Mouse (Mus musculus): Measurements from ENCODE around the gene Gabra6. TPM values are rescaled to one million over a fixed set of nuclear protein-coding genes. Genes with fewer than 3 reads are reported as not detected.

Gabra6 gene
- not detected in 2 replicates for total RNA-seq (2017)

- no peak for ATAC-seq (replicated peaks in 1 of 2; ENCODE audit: insufficient read depth in 1 of 2, low FRiP score in 2 of 2, low TSS enrichment in 1 of 2, low read depth in 1 of 2, poor library complexity in 2 of 2, severe bottlenecking in 2 of 2)
Measured at GRCm38 (mm10) chr11:42320882-42321281, at the start of gene Gabra6. Gene Gabra6 (minus strand): TSS chr11:42321072.

GRCm38 (mm10) chr11:42365544-42365943 is 44.7 kb upstream of the Gabra6 start:
- no peak for ATAC-seq (replicated peaks in 1 of 2; ENCODE audit: insufficient read depth in 1 of 2, low FRiP score in 2 of 2, low TSS enrichment in 1 of 2, low read depth in 1 of 2, poor library complexity in 2 of 2, severe bottlenecking in 2 of 2)

DNA sequence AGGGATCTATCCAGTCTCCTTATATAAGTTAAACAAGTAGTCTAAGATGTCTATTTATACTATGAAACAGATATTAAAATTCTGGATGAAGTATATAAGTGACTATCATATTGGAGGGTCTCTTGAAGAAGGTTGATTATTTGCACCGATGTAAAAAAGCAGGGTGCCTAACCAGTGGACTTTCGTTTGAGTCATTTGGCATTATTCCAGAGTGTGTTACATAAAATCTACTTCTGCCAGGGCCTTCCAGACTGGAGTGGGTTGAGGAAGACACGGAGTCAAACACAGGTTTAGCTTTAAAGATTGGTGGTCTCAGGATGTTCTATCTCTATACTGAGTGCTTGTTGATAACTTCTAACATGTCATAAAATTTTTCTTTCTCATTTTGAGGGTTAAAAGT is 11.2 kb upstream of the Gabra6 start:
- no peak for ATAC-seq (replicated peaks in 1 of 2; ENCODE audit: insufficient read depth in 1 of 2, low FRiP score in 2 of 2, low TSS enrichment in 1 of 2, low read depth in 1 of 2, poor library complexity in 2 of 2, severe bottlenecking in 2 of 2)

- no peak for ATAC-seq (replicated peaks in 1 of 2; ENCODE audit: insufficient read depth in 1 of 2, low FRiP score in 2 of 2, low TSS enrichment in 1 of 2, low read depth in 1 of 2, poor library complexity in 2 of 2, severe bottlenecking in 2 of 2)
Measured at GRCm38 (mm10) chr11:42326262-42326661, 5.4 kb upstream of the Gabra6 start.

DNA sequence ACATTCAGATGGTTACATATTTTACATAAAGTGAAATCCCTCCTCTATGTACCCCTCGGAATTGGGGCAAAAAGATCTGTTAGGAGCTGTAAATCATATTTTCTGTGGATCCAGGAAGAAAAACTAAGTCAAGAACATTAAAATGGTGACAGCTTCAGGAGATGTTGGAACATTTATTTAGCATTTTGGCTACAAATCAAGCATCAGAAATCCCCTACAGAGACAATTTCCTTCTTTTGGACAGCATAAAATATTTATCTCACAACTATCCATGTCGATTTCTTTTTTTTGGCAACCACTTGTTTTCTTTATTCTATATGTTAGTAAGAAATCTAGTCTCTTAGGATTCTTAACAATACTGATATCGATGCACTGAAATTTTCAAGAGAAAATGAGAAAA is 688 bp upstream of the Gabra6 start:
- no peak for ATAC-seq (replicated peaks in 1 of 2; ENCODE audit: insufficient read depth in 1 of 2, low FRiP score in 2 of 2, low TSS enrichment in 1 of 2, low read depth in 1 of 2, poor library complexity in 2 of 2, severe bottlenecking in 2 of 2)

DNA sequence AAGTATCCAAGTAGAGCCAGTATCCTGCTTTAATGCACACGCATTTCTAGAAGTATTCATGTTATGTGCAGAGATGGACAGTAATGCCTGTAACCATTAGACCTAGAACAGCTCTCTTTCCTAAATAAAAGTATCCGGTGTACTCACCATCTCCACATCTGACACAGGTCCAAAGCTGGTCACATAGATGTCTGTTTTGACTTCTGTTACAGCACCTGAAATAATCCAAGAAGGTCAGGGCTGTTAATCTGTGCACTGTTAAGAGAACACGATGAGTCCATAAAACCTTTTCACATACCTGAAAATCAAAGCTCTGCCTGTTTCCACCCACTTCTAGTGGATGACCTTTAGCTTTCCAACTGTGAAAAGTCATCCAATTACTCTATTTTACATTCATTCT is 1.4 kb downstream of the Gabra6 start:
- ATAC-seq (replicated peaks in 1 of 2; ENCODE audit: insufficient read depth in 1 of 2, low FRiP score in 2 of 2, low TSS enrichment in 1 of 2, low read depth in 1 of 2, poor library complexity in 2 of 2, severe bottlenecking in 2 of 2) = no peak

DNA sequence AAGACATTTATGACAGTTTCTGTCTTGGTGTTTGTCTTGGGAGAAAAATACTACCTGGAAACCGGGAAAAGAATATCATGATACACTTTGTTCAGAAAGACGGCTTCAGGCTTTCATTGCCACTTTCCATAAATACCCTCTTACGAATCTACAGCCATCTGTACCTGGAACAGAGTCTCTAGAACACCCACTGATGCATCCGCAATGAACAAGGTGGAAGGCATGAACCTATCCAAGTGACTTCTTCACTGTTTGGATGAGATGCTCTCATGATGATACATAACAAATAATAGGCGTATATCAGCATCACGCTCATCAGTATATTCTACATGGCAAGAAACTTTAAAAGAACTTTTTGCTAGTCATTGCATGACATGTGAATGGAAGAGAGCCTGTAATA is 1.8 kb downstream of the Gabra6 start:
- no peak for ATAC-seq (replicated peaks in 1 of 2; ENCODE audit: insufficient read depth in 1 of 2, low FRiP score in 2 of 2, low TSS enrichment in 1 of 2, low read depth in 1 of 2, poor library complexity in 2 of 2, severe bottlenecking in 2 of 2)

DNA sequence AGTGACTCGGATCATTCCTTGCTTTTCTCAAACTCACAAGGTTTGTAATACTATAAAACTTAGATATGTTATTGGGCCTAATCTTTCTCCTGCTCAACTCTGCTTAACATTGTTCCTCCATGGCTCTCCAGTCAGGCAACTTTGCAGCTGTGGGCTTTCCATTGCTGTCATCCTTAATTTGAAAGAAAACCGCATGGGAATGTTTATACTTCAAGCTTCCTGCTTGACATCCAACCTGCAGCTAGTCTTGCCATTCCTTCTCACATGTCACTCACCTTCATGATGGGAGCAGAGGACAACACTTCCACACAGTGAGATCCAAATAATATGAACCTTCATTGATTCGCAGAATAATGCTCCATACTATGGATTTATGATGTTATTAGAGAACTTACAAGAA is 2.9 kb downstream of the Gabra6 start:
- no peak for ATAC-seq (replicated peaks in 1 of 2; ENCODE audit: insufficient read depth in 1 of 2, low FRiP score in 2 of 2, low TSS enrichment in 1 of 2, low read depth in 1 of 2, poor library complexity in 2 of 2, severe bottlenecking in 2 of 2)

- ATAC-seq (replicated peaks in 1 of 2; ENCODE audit: insufficient read depth in 1 of 2, low FRiP score in 2 of 2, low TSS enrichment in 1 of 2, low read depth in 1 of 2, poor library complexity in 2 of 2, severe bottlenecking in 2 of 2) = no peak
Measured at GRCm38 (mm10) chr11:42314850-42315249, 6.0 kb downstream of the Gabra6 start.

DNA sequence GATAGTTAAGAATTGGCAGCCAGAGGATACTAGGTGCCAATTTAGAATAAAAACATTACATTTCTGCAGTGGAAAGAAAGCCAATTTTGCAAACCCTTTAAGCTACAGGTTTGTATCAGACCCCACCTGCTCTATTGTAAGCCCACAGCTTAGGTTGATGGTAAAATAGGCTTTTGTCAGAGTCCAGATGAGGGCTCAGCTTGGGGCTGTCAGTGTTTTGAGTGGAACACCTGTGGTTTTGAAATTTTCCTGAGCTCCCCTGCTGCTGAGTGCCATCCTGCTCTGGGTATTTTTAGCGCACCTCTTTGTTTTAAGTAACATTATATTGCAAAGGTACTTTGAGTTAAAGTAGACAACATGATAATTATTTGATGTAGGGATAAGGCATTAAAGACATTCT is 10.0 kb downstream of the Gabra6 start:
- no peak for ATAC-seq (replicated peaks in 1 of 2; ENCODE audit: insufficient read depth in 1 of 2, low FRiP score in 2 of 2, low TSS enrichment in 1 of 2, low read depth in 1 of 2, poor library complexity in 2 of 2, severe bottlenecking in 2 of 2)

- ATAC-seq (replicated peaks in 1 of 2; ENCODE audit: insufficient read depth in 1 of 2, low FRiP score in 2 of 2, low TSS enrichment in 1 of 2, low read depth in 1 of 2, poor library complexity in 2 of 2, severe bottlenecking in 2 of 2) = no peak
Measured at GRCm38 (mm10) chr11:42309086-42309485, 11.8 kb downstream of the Gabra6 start.

DNA sequence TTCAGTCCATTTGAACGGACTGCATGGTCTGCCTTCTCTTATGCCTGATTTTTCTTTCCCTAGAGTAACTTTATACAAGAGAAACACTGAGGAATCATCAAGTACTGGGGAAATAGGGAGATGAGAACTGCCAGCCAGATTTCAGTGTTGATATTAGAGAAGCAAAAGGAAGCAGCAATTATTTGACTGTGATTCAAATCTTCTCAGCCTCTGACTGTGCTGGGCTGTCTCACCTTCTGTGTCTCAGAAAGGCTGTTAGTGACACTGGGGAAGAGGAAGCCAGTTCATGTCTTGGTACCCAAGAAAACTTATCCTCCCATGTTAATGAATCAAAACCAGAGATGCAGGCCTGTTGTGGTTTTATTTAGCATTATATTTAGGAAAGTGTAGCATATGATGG is 14.8 kb downstream of the Gabra6 start:
- no peak for ATAC-seq (replicated peaks in 1 of 2; ENCODE audit: insufficient read depth in 1 of 2, low FRiP score in 2 of 2, low TSS enrichment in 1 of 2, low read depth in 1 of 2, poor library complexity in 2 of 2, severe bottlenecking in 2 of 2)

DNA sequence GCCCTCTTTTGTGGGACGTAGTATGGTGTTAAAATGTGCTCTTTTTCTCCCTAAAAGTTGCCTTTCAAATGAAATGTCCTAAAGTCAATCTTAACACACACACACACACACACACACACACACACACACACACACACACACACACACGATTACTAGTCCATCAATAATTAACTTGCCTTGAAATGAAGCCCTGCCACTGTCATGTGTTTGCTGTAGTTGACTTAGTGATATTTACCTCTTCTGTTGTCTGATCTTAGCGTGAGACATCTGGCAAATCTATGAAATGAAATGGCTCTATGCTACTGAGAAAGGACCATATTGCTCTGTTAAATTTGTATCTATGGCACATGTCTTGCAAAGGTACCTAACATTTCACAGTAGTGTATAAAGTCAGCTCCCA is 61.9 kb downstream of the Gabra6 start:
- no peak for ATAC-seq (replicated peaks in 1 of 2; ENCODE audit: insufficient read depth in 1 of 2, low FRiP score in 2 of 2, low TSS enrichment in 1 of 2, low read depth in 1 of 2, poor library complexity in 2 of 2, severe bottlenecking in 2 of 2)

Other genes starting within 250 kb of the Gabra6 start
- not detected in 2 replicates for gene Gabra1, start 138.1 kb downstream of the Gabra6 start, total RNA-seq (2017)
- gene Gabrb2, start 98.7 kb upstream of the Gabra6 start, total RNA-seq (2017) = not detected in 2 replicates

Measured in hematopoietic stem cell, adult 5-6 weeks (primary cell).